In genomic region chr16:58713128-58713527, GRCm38 (mm10) we compare ENCODE assay signal across 39 mouse cellular contexts. TPM values are rescaled to one million over a fixed set of nuclear protein-coding genes. Genes with fewer than 3 reads are reported as not detected.
"Had no signal": no experiment of that assay in that cellular context is flagged by ENCODE, and none has a peak within 500 bp of the region (broad histone marks: within the 10 kb centered on the region; RNA-seq: fewer than 3 reads in every experiment).

No protein-coding gene starts in this region.

- ATAC-seq: forebrain, embryonic 13.5 days; forebrain, embryonic 14.5 days; forebrain, embryonic 15.5 days; forebrain, embryonic 16.5 days; forebrain, postnatal 0 days had no signal

- H3K4me1 ChIP-seq: embryonic facial prominence, embryonic 10.5 days; embryonic facial prominence, embryonic 12.5 days; embryonic facial prominence, embryonic 13.5 days; embryonic facial prominence, embryonic 15.5 days; forebrain, embryonic 12.5 days; forebrain, embryonic 13.5 days; forebrain, embryonic 15.5 days had no signal

- H3K27me3 ChIP-seq: embryonic facial prominence, embryonic 12.5 days; embryonic facial prominence, embryonic 13.5 days; embryonic facial prominence, embryonic 15.5 days; forebrain, embryonic 12.5 days; forebrain, embryonic 13.5 days; forebrain, embryonic 15.5 days had no signal

- DNase-seq: cerebellum, adult 8-10 months; cerebellum, adult 9-10 months; cerebellum, adult 9-11 months; cerebellum, postnatal 10 days; cerebellum, postnatal 14 days; cerebellum, postnatal 25 days; cerebellum, postnatal 36 days; embryo, embryonic 11 days; forebrain, postnatal 0 days; gastrocnemius, adult 2 months; gastrocnemius, postnatal 10 days; gastrocnemius, postnatal 14 days; gastrocnemius, postnatal 25 days; gastrocnemius, postnatal 36 days; heart, adult 18-20 months; heart, adult 2 months had no signal

- H3K27ac ChIP-seq: embryonic facial prominence, embryonic 10.5 days; embryonic facial prominence, embryonic 12.5 days; embryonic facial prominence, embryonic 13.5 days; embryonic facial prominence, embryonic 15.5 days; forebrain, embryonic 10.5 days; forebrain, embryonic 12.5 days; forebrain, embryonic 13.5 days; forebrain, embryonic 15.5 days; gastrocnemius, adult 2 months; heart, adult 2 months had no signal

- H3K36me3 ChIP-seq: embryonic facial prominence, embryonic 10.5 days; embryonic facial prominence, embryonic 12.5 days; embryonic facial prominence, embryonic 13.5 days; embryonic facial prominence, embryonic 15.5 days; forebrain, embryonic 10.5 days; forebrain, embryonic 12.5 days; forebrain, embryonic 15.5 days had no signal

- H3K9me3 ChIP-seq: embryonic facial prominence, embryonic 10.5 days; embryonic facial prominence, embryonic 12.5 days; embryonic facial prominence, embryonic 13.5 days; embryonic facial prominence, embryonic 15.5 days; forebrain, embryonic 10.5 days; forebrain, embryonic 12.5 days; forebrain, embryonic 13.5 days; forebrain, embryonic 15.5 days had no signal

- H3K4me2 ChIP-seq: embryonic facial prominence, embryonic 12.5 days; embryonic facial prominence, embryonic 15.5 days; forebrain, embryonic 12.5 days; forebrain, embryonic 13.5 days; forebrain, embryonic 15.5 days had no signal

- H3K4me3 ChIP-seq: embryonic facial prominence, embryonic 10.5 days; embryonic facial prominence, embryonic 12.5 days; embryonic facial prominence, embryonic 13.5 days; embryonic facial prominence, embryonic 15.5 days; erythroblast, embryonic 14.5 days; forebrain, embryonic 10.5 days; forebrain, embryonic 12.5 days; forebrain, embryonic 13.5 days; forebrain, embryonic 15.5 days; heart, adult 2 months had no signal

- H3K9ac ChIP-seq: embryonic facial prominence, embryonic 12.5 days; embryonic facial prominence, embryonic 13.5 days; embryonic facial prominence, embryonic 15.5 days; forebrain, embryonic 12.5 days; forebrain, embryonic 13.5 days; forebrain, embryonic 15.5 days; forebrain, postnatal 0 days had no signal

RNA-seq across cellular contexts. Expression of gene Gpr15, which starts 5.7 kb away (rescaled TPM):
- total RNA-seq: common myeloid progenitor, adult 5-6 weeks; gastrocnemius, adult 18-20 months; gastrocnemius, adult 2 months; gastrocnemius, adult 8-10 months; gastrocnemius, postnatal 10 days; gastrocnemius, postnatal 14 days; gastrocnemius, postnatal 25 days; gastrocnemius, postnatal 36 days; gastrocnemius, postnatal 4 days; heart, adult 18-20 months; heart, adult 2 months; heart, adult 8-10 months had no signal
- polyA plus RNA-seq: cortical plate, adult 2 months; embryonic facial prominence, embryonic 10.5 days; embryonic facial prominence, embryonic 11.5 days; embryonic facial prominence, embryonic 12.5 days; embryonic facial prominence, embryonic 14.5 days; erythroblast, embryonic 14.5 days; forebrain, embryonic 10.5 days; forebrain, embryonic 11.5 days; forebrain, embryonic 13.5 days; forebrain, embryonic 14.5 days; forebrain, embryonic 16.5 days; forebrain, postnatal 0 days; gonadal fat pad, adult 2 months had no signal

RNA-seq across cellular contexts. Expression of gene Olfr172, which starts 49.8 kb away (rescaled TPM):
- total RNA-seq: common myeloid progenitor, adult 5-6 weeks; forebrain, postnatal 0 days; gastrocnemius, adult 18-20 months; gastrocnemius, adult 2 months; gastrocnemius, adult 8-10 months; gastrocnemius, postnatal 10 days; gastrocnemius, postnatal 14 days; gastrocnemius, postnatal 25 days; gastrocnemius, postnatal 36 days; gastrocnemius, postnatal 4 days; granulocyte monocyte progenitor cell, adult 5-6 weeks; heart, adult 18-20 months; heart, adult 2 months; heart, adult 8-10 months had no signal
- polyA plus RNA-seq: cortical plate, adult 2 months; embryonic facial prominence, embryonic 10.5 days; embryonic facial prominence, embryonic 11.5 days; embryonic facial prominence, embryonic 12.5 days; embryonic facial prominence, embryonic 13.5 days; embryonic facial prominence, embryonic 14.5 days; embryonic facial prominence, embryonic 15.5 days; forebrain, embryonic 10.5 days; forebrain, embryonic 11.5 days; forebrain, embryonic 12.5 days; forebrain, embryonic 13.5 days; forebrain, embryonic 14.5 days; forebrain, embryonic 15.5 days; forebrain, embryonic 16.5 days; forebrain, postnatal 0 days; frontal cortex, adult 2 months; gonadal fat pad, adult 2 months; heart, adult 2 months had no signal
